Mouse (Mus musculus) heart, adult 2 months (tissue): ENCODE data around the gene Ankrd54.

Source experiments
- CTCF ChIP-seq: fragments of 200-600 bp; IDR thresholded peaks from 2 replicates; pipeline ENCODE4 v1.8.1; 2022; ENCODE audit warnings: antibody characterized with exemption, mild to moderate bottlenecking, moderate library complexity
- EP300 ChIP-seq: fragments of 200-500 bp; IDR thresholded peaks from 2 replicates; pipeline ENCODE4 v1.6.1; 2011; ENCODE audit warnings: low read depth, low read length, control low read depth; ENCODE audit not compliant: insufficient read depth
- POLR2A ChIP-seq: fragments of 200-500 bp; IDR thresholded peaks from 2 replicates; pipeline ENCODE4 v1.6.1; 2011; ENCODE audit warnings: mild to moderate bottlenecking, low read depth, low read length, control low read depth; ENCODE audit not compliant: insufficient read depth

GRCm38 (mm10) chr15:79063160-79063740 lies 557 bp upstream of the Ankrd54 start:
- TF ChIP-seq CTCF, result no peak
- TF ChIP-seq EP300, result no peak
- no peak for TF ChIP-seq POLR2A
